Mouse (Mus musculus): ENCODE data around the gene Enthd1. TPM values are rescaled to one million over a fixed set of nuclear protein-coding genes. Genes with fewer than 3 reads are reported as not detected.

The Enthd1 gene
- polyA plus RNA-seq, 1 experiment from 2014 or later = not detected

DNA sequence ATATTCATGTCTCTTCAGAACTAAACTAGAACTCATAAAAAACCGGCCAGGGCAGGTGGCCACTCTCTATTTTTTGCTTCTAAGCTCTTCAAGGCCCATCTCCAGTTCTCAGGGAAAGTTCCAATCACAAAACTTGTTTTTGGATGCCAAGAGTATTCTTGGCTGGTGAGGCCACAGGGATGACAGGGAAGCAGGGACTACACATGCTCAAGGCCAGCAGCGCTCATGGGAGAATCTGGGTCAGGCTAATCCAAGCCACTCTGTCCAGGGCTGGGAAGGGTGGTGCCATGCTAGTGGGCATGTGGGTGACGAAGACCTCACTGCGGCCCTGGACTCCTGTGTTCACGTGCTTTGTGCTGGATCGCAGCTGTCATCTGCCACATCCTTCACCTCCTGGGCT is 110.5 kb downstream of the Enthd1 start:
- Histone ChIP-seq H3K4me3 (ENCODE audit: inconsistent target) (no peak overlapping the region), H3K36me3 (ENCODE audit: inconsistent target) (no peaks in the 10 kb centered on the region), H3K27ac (no peak overlapping the region), H3K79me2 (ENCODE audit: inconsistent target) (no peaks in the 10 kb centered on the region)
- WGBS (ENCODE audit: missing documents) = 90% methylated on average over 6 of the region's 6 CpGs

DNA sequence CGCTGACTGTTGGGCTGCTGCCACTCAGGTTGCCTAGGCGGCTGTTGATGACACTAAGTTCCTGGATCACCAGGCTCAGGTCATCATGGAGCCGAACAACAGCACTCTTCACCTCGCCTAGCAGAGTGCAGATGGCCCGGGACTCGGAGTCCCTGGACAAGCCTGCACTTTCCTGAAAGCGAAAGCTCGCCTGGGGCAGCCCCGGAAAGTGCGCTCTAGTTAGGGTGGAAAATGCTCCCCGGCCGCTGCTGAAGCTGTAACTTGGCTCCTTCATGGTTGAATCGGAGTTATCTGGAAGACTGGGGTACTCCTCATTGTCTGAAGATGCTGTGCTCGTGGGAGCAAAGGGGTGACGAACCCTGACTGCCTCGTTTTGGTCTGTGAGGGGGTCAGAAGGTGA is 112.5 kb downstream of the Enthd1 start:
- Histone ChIP-seq H3K36me3 (ENCODE audit: inconsistent target) (no peaks in the 10 kb centered on the region), H3K4me3 (ENCODE audit: inconsistent target) (no peak overlapping the region), H3K27ac (no peak overlapping the region), H3K79me2 (ENCODE audit: inconsistent target) (no peaks in the 10 kb centered on the region)
- 74% methylated on average over 15 of the region's 16 CpGs for WGBS (ENCODE audit: missing documents)

DNA sequence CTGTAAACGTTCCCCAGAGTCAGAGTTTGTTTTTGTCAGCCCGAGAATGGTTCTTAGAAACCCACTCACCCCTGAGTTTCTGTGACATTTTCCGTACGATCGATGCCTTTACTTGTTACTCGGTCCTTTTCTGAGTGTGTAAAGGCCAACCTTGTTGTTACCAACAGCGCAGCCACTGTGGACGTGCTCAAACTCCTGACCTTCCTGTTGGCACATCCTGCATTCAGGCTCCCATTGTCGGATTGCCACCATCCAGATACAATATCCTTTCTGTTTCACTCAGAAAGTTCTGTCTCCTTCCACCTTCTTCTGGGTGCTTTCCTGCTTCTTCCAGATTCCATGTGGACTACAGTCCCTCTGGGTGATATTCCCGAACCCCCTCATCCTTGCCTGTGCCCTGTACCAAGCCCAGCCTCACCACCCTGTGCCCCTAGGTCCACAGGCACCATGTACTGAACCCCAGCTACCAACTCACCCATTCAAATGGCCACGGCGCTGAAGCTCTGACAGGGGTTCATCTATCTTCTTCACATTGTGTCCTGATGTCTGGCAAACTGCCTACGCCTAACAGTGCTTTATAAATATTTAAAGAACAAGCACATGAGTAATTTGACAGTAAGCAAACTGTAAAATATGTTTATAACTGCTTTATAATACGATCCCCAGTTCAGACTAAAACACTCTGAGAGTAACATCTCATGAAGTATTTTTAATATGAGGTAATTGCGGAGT is 118.8 kb downstream of the Enthd1 start:
- H3K4me3 ChIP-seq (ENCODE audit: inconsistent target) = no peak overlapping the region
- WGBS (ENCODE audit: missing documents) = 87% methylated on average over 15 of the region's 15 CpGs
- H3K36me3 ChIP-seq (ENCODE audit: inconsistent target) = no peaks in the 10 kb centered on the region
- no peaks in the 10 kb centered on the region for H3K79me2 ChIP-seq (ENCODE audit: inconsistent target)
- H3K27ac ChIP-seq = no peak overlapping the region

DNA sequence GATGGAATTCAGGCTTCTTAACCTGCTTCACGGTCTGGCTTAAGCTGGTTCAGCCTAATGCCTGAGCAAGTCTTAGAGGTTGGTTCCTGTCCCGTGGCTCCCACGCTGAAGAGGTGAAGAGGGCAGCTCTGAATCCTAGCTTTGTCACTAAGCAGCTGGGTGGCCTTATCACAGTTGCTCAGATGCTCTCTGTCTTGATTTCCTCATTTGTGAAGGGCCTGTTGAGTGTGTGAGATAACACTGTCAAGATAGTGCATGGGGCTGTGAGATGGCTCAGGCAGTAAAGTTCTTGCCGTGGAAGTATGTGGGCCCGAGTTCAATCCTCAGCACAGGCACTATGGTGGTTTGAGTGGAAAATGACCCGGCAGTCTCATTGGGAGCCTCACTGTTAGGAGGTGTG is 124.8 kb downstream of the Enthd1 start:
- no peak overlapping the region for H3K27ac ChIP-seq
- WGBS (ENCODE audit: missing documents) = 71% methylated on average over 6 of the region's 6 CpGs
- no peaks in the 10 kb centered on the region for H3K79me2 ChIP-seq (ENCODE audit: inconsistent target)
- no peaks in the 10 kb centered on the region for H3K36me3 ChIP-seq (ENCODE audit: inconsistent target)
- no peak overlapping the region for H3K4me3 ChIP-seq (ENCODE audit: inconsistent target)

DNA sequence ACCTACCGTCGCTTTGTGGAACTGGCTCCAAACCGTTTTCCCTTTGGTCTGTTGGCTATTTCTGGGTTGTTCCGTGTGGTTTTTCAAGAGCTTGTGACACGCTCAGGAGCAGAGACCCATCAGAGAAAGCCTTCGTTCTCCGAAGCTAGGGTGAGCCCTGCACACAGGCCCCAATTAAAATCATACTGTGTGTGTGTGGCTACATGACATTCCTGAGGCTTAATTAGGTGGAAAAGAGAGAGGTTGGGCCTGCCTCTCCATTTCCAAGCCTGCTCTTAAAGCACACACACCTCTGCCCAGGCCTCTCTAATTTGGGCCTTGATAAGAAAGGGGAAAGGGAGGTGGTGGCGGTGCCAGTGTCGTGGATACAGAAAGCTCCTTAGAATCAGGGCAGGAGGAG is 126.5 kb downstream of the Enthd1 start:
- Histone ChIP-seq H3K27ac (no peak overlapping the region), H3K36me3 (ENCODE audit: inconsistent target) (no peaks in the 10 kb centered on the region), H3K79me2 (ENCODE audit: inconsistent target) (no peaks in the 10 kb centered on the region), H3K4me3 (ENCODE audit: inconsistent target) (no peak overlapping the region)
- WGBS (ENCODE audit: missing documents) = 95% methylated on average over 9 of the region's 9 CpGs

DNA sequence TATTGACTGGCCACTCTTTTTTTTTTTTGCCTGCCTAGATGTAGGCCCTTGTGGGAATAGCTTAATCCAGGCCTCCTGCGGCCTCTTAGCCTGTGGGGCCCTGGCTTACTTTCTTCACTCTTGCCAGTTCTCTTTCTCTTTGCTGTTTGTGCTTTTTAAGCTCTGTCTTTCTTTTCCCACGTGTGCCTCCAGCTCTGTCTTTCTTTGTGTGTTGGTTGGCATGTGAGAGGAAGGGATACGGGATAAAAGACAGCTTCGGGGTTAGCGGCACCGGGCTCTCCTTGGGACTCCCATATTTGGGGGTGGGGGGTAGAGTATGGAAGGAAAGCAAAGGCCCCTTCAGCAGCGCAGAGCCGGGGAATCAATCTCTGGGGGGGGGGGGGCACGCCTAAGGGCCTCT is 127.0 kb downstream of the Enthd1 start:
- WGBS (ENCODE audit: missing documents) = 95% methylated on average over 6 of the region's 9 CpGs
- Histone ChIP-seq H3K4me3 (ENCODE audit: inconsistent target) (no peak overlapping the region), H3K36me3 (ENCODE audit: inconsistent target) (no peaks in the 10 kb centered on the region), H3K27ac (no peak overlapping the region), H3K79me2 (ENCODE audit: inconsistent target) (no peaks in the 10 kb centered on the region)

DNA sequence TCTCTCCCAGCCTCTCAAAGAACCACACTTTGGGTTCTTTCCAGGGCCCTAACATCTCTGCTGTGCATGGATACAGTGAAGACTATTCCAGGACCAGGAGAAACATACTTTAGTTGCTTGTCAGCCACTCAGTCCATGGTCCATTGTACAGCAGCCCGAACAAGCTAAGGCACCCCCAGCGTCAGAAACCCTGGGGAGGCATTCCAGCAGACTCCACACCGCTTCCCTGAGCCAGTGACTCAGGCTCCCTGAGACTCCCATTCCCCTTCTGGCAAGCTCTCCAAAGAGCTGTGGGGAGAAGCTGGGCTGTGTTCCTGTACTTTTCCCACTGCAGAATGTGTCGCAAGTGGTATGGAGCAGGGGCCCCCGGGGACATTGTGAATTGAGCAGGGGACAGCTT is 128.0 kb downstream of the Enthd1 start:
- H3K79me2 ChIP-seq (ENCODE audit: inconsistent target) = no peaks in the 10 kb centered on the region
- 89% methylated on average over 5 of the region's 5 CpGs for WGBS (ENCODE audit: missing documents)
- H3K27ac ChIP-seq = no peak overlapping the region
- no peak overlapping the region for H3K4me3 ChIP-seq (ENCODE audit: inconsistent target)
- no peaks in the 10 kb centered on the region for H3K36me3 ChIP-seq (ENCODE audit: inconsistent target)

DNA sequence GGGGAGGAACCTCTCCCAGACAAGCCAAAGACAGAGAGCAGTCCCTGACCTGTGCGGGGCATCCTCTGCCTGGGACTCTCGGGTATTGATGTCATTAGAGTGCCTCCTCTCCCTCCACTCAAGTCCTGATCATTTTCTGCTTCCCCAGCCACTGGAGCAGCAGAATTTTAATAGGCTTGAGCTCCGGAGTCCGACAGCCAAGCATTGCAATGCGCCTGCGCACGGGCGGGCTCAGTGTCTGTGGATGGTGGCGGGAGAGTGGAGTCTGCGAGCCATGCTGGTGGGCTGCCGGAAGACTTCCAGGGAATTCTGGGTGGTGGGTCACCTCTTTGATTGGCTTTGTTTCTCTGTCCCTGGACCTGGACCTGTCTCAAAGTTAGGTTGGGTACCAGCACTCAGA is 134.6 kb downstream of the Enthd1 start:
- Histone ChIP-seq H3K36me3 (ENCODE audit: inconsistent target) (no peaks in the 10 kb centered on the region), H3K27ac (no peak overlapping the region), H3K79me2 (ENCODE audit: inconsistent target) (no peaks in the 10 kb centered on the region), H3K4me3 (ENCODE audit: inconsistent target) (no peak overlapping the region)
- WGBS (ENCODE audit: missing documents) = 87% methylated on average over 11 of the region's 11 CpGs

DNA sequence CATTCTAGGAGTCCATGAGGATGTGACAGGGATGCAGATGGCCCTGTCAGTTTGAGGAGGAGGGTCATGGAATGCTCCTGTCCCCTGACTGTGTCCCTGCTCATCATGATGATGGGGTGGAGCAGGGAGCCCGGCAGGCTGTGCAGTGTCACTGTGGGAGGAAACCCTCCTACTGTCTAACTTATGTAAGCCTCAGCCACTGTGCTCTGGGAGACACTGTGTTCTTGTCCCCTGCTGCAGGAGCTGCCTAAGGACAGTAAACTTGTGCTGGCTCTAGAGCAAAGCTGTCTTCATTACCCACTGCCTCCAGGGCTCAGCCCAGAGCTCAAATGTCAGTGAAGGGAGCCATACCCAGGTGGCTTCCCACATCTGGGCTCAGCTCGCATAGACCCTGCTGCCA is 146.8 kb downstream of the Enthd1 start:
- Histone ChIP-seq H3K4me3 (ENCODE audit: inconsistent target) (no peak overlapping the region), H3K36me3 (ENCODE audit: inconsistent target) (no peaks in the 10 kb centered on the region), H3K79me2 (ENCODE audit: inconsistent target) (no peaks in the 10 kb centered on the region), H3K27ac (no peak overlapping the region)
- 74% methylated on average over 2 of the region's 2 CpGs for WGBS (ENCODE audit: missing documents)

DNA sequence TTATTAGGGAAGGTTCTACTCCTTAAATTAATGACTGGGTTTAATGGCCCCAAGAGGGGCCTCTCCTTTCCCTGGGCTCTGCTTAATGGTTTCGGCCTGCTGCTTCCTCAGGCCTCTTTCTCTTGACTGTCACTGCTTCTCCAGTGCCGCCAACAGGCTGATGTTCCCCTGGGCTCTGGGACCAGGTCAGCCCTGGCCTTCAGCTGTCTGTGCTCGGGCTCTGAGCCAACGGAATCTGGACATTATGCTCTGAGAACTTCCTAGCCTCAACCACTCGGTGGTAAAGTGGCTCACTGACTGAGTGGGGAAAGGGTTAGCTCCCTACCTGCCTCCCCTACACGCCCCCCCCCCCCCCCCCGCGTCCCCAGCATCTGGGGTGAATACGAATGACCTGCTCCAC is 147.9 kb downstream of the Enthd1 start:
- 75% methylated on average over 9 of the region's 9 CpGs for WGBS (ENCODE audit: missing documents)

DNA sequence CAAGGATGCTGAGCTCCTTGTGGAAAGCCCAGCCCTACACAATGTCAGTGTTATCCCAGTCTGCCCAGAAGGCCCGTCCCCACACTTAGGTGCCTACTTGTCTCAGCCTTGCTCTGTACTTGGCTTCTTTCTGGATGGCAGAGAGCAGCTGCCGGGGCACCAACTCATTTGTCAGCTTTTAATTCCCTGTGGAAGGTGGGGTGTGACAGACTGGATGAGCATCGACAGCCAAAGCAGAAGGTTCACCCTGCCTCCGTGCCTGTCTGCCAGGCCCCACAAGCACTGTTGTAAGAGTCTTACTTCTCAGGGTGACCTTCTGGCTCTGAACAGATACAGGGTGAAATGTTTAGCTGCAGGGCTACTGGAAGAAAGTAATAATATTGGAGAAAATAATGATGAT is 149.8 kb downstream of the Enthd1 start:
- 89% methylated on average over 4 of the region's 4 CpGs for WGBS (ENCODE audit: missing documents)
- no peaks in the 10 kb centered on the region for H3K36me3 ChIP-seq (ENCODE audit: inconsistent target)

More for the DNA sequence above, 147.9 kb downstream of the Enthd1 start:
- H3K4me3 ChIP-seq (ENCODE audit: inconsistent target) = no peak overlapping the region
- H3K79me2 ChIP-seq (ENCODE audit: inconsistent target) = no peaks in the 10 kb centered on the region
- H3K27ac ChIP-seq = no peak overlapping the region
- no peaks in the 10 kb centered on the region for H3K36me3 ChIP-seq (ENCODE audit: inconsistent target)

DNA sequence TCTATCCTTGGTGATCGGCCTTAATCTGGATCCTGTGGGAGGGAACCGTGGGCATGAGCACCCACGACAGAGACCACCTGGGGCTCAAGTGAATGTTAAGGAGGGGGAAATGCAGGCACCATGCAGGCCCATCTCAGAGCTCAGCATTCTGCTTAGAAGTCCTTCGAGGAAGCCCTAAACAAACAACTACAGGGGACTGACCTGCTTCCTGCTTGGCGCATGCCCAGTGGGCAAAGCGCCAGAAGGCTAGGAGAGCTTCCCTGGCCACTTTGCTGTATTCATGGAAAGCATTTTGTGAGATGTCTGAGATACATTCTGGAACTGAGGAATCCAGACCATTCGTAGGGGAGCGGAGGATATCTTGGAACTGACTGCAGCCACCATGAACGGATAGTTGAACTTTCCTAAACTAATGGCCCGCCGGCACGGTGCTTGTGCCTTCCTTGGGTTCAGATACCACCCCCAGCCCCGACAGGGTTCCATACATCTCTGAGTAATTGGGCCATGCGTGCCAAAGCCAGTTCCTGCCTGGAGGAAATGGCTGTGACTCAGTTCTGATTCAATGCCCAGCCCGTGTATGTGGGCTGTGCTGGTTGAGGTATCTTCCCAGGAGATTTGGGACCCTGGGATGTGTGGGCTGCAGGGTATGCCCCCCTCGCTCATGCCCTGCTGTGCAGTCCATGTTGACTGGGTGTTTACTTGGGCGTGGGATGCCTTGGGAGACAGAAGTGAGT is 150.8 kb downstream of the Enthd1 start:
- H3K27ac ChIP-seq = no peak overlapping the region
- 77% methylated on average over 17 of the region's 17 CpGs for WGBS (ENCODE audit: missing documents)
- no peak overlapping the region for H3K4me3 ChIP-seq (ENCODE audit: inconsistent target)
- no peaks in the 10 kb centered on the region for H3K79me2 ChIP-seq (ENCODE audit: inconsistent target)
- H3K36me3 ChIP-seq (ENCODE audit: inconsistent target) = no peaks in the 10 kb centered on the region

More for the DNA sequence above, 149.8 kb downstream of the Enthd1 start:
- Histone ChIP-seq H3K27ac (no peak overlapping the region), H3K4me3 (ENCODE audit: inconsistent target) (no peak overlapping the region), H3K79me2 (ENCODE audit: inconsistent target) (no peaks in the 10 kb centered on the region)

DNA sequence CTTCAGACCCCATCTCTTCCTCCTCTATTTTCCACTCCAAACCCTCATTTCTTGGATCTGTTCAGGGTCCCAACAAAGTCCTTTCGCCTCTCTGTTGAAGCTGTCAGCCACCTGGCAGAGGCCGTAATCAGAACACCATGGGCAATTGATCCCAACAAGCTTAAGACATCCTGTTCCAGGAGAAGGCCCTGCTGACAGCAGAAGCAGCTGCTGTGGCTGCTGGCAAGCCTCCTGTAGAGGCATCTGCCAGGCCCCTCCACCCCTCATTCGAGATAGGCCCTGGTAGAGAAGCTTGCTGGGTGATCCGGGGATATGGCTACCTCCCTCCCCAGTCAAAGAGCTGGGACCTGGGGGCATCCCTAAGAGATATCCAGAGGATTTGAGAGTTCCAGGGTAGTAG is 151.9 kb downstream of the Enthd1 start:
- Histone ChIP-seq H3K79me2 (ENCODE audit: inconsistent target) (no peaks in the 10 kb centered on the region), H3K27ac (no peak overlapping the region), H3K4me3 (ENCODE audit: inconsistent target) (no peak overlapping the region), H3K36me3 (ENCODE audit: inconsistent target) (no peaks in the 10 kb centered on the region)
- 87% methylated on average over 4 of the region's 4 CpGs for WGBS (ENCODE audit: missing documents)

DNA sequence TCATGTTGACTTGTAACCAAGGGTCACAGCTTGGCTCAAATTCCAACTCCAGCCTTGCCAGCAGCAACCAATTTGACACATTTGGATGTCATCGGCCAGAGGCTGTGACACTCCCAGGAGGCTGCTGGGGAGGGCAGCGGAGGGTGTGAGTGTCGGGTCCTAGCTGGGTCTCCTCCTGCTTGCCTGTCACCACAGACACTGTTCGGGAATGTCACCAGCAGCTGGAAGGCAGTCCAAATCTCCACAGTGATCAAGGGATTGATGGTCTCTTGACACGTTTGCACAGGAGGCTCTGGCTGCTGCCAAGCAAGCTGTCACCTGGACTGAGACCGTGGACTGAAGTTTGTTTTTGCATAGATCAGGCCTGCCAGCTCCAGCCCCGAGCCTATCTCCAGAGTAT is 154.3 kb downstream of the Enthd1 start:
- Histone ChIP-seq H3K79me2 (ENCODE audit: inconsistent target) (no peaks in the 10 kb centered on the region), H3K27ac (no peak overlapping the region), H3K4me3 (ENCODE audit: inconsistent target) (no peak overlapping the region), H3K36me3 (ENCODE audit: inconsistent target) (no peaks in the 10 kb centered on the region)
- WGBS (ENCODE audit: missing documents) = 92% methylated on average over 7 of the region's 7 CpGs

DNA sequence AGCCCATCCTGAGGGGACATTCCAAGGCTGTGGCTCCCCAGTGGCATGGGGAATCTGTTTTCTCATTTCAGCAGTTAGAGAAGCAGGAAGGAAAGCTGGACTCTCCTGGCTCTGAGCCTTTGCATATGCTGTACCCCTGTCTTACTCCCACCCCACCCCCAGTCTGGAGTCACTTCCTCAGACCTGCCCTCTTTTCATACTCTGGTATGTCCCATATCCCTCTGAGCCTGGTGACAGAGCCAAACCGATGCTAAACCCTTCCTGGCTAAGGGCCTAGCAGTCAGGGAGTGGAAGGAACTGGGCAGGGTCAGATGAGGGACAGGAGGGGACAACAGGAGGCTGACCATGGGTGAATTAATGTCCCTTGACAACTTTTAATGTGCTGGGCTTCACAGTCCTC is 157.1 kb downstream of the Enthd1 start:
- H3K27ac ChIP-seq = no peak overlapping the region
- WGBS (ENCODE audit: missing documents) = 40% methylated on average over 1 of the region's 1 CpGs
- no peak overlapping the region for H3K4me3 ChIP-seq (ENCODE audit: inconsistent target)
- no peaks in the 10 kb centered on the region for H3K79me2 ChIP-seq (ENCODE audit: inconsistent target)
- H3K36me3 ChIP-seq (ENCODE audit: inconsistent target) = no peaks in the 10 kb centered on the region
